Mouse (Mus musculus) heart, adult 2 months (tissue): Measurements from ENCODE around the gene Spock3.

ENCODE experiments used
- CTCF ChIP-seq: fragments of 200-600 bp; IDR thresholded peaks from 2 replicates; pipeline ENCODE4 v1.8.1; 2022; ENCODE audit warnings: antibody characterized with exemption, mild to moderate bottlenecking, moderate library complexity
- EP300 ChIP-seq: fragments of 200-500 bp; IDR thresholded peaks from 2 replicates; pipeline ENCODE4 v1.6.1; 2011; ENCODE audit warnings: low read depth, low read length, control low read depth; ENCODE audit not compliant: insufficient read depth
- POLR2A ChIP-seq: fragments of 200-500 bp; IDR thresholded peaks from 2 replicates; pipeline ENCODE4 v1.6.1; 2011; ENCODE audit warnings: mild to moderate bottlenecking, low read depth, low read length, control low read depth; ENCODE audit not compliant: insufficient read depth

DNA sequence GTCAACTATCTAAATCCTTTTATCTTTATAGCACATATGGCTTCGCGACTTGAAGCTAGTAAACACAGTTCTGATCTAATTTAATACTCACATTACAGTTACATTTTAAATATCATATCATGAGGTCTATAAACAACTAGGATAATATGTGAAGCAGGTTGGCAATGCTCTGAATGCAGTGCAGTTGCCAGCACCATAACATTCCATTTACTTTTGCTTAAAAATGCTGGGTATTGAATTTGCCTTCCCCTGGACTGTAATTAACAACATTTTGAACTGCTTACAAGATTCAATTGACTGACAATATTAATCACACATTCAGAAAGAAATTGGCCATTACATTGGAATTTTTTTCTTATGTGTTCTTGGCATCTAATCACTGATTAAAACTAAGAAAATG lies 147.4 kb downstream of the Spock3 start:
- TF ChIP-seq CTCF (no peak), POLR2A (no peak), EP300 (no peak)
